Mouse (Mus musculus) liver, embryonic 11.5 days (tissue): ENCODE data around the gene Gm49337. TPM values are rescaled to one million over a fixed set of nuclear protein-coding genes. Genes with fewer than 3 reads are reported as not detected.

ENCODE experiments used
- ATAC-seq: fragments of 200-750 bp; cut with Nextera tagmentation; replicated peaks from 2 replicates; pipeline ENCODE4 v1.8.0; 2017; ENCODE audit warnings: moderate number of reproducible peaks, mild to moderate bottlenecking, moderate TSS enrichment, moderate library complexity; ENCODE audit not compliant: low FRiP score
- DNase-seq: peaks from one replicate; pipeline ENCODE4 v3.0.0-alpha.2; 2017; ENCODE audit warnings: low spot score
- H3K27ac ChIP-seq: fragments of 300-500 bp; sonication (generic); 2 replicates; pipeline ENCODE4 v1.5.1; 2014; ENCODE audit warnings: mild to moderate bottlenecking, low read depth, low read length, control low read depth
- H3K27me3 ChIP-seq: fragments of 300-500 bp; sonication (generic); replicated peaks from 2 replicates; pipeline ENCODE4 v1.6.1; 2014; ENCODE audit warnings: low read length, mixed read lengths; ENCODE audit not compliant: control insufficient read depth, insufficient read depth
- H3K36me3 ChIP-seq: fragments of 300-500 bp; sonication (generic); 2 replicates; pipeline ENCODE4 v1.6.1; 2014; ENCODE audit warnings: mild to moderate bottlenecking, low read length, moderate library complexity, mixed read lengths; ENCODE audit not compliant: control insufficient read depth, insufficient read depth
- H3K4me1 ChIP-seq: fragments of 300-500 bp; sonication (generic); replicated peaks from 2 replicates; pipeline ENCODE4 v1.6.1; 2014; ENCODE audit warnings: low read length, mixed read lengths; ENCODE audit not compliant: control insufficient read depth, insufficient read depth
- H3K4me2 ChIP-seq: fragments of 300-500 bp; sonication (generic); 2 replicates; pipeline ENCODE4 v1.6.1; 2014; ENCODE audit warnings: mild to moderate bottlenecking, control low read depth, moderate library complexity
- H3K4me3 ChIP-seq: fragments of 300-500 bp; sonication (generic); 2 replicates; pipeline ENCODE4 v1.5.1; 2014; ENCODE audit warnings: low read depth, low read length, control low read depth
- H3K9ac ChIP-seq: fragments of 300-500 bp; sonication (generic); 2 replicates; pipeline ENCODE4 v1.6.1; 2014; ENCODE audit warnings: low read depth, low read length, control low read depth
- H3K9me3 ChIP-seq: fragments of 300-500 bp; sonication (generic); 2 replicates; pipeline ENCODE4 v1.6.1; 2016; ENCODE audit warnings: low read length, inconsistent platforms, mixed read lengths; ENCODE audit not compliant: control insufficient read depth
- WGBS: fragments of 180-500 bp; shearing (Covaris S2); extraction: QIAGEN DNeasy Blood & Tissue Kit; methylation state at CpG from one replicate; pipeline ENCODE4 v1.1.7; 2014; 5-methylcytosine and 5-hydroxymethylcytosine counted together
- polyA plus RNA-seq: library from polyadenylated mRNA; unstranded; fragments of >200 nt; fragmentation: Nextera tagmentation; extraction: Ambion mirVana; gene quantifications from 2 replicates; pipeline ENCODE4 v1.2.1, GENCODE M21; 2014

Gene Gm49337
- polyA plus RNA-seq, 1 experiment from 2014 or later = not detected

GRCm38 (mm10) chr4:116152702-116153101 lies 20.5 kb upstream of the Gm49337 start:
- Histone ChIP-seq H3K4me2 (no peak overlapping the region), H3K4me3 (no peak overlapping the region), H3K4me1 (peaks cover 6% of the 10 kb centered on the region; the same call in 1 of the 2 replicates), H3K9ac (no peak overlapping the region), H3K27me3 (no peaks in the 10 kb centered on the region), H3K9me3 (no peaks in the 10 kb centered on the region), H3K27ac (no peak overlapping the region), H3K36me3 (peaks cover 45% of the 10 kb centered on the region)
- ATAC-seq (no peak), DNase-seq (no peak)
- 93% methylated on average over 15 of the region's 15 CpGs for whole genome bisulfite sequencing

GRCm38 (mm10) chr4:116157882-116158281 lies 15.3 kb upstream of the Gm49337 start:
- Histone ChIP-seq H3K9ac (no peak overlapping the region), H3K4me3 (no peak overlapping the region), H3K9me3 (no peaks in the 10 kb centered on the region), H3K27ac (no peak overlapping the region), H3K36me3 (peaks cover 48% of the 10 kb centered on the region), H3K4me2 (no peak overlapping the region), H3K4me1 (no peaks in the 10 kb centered on the region), H3K27me3 (no peaks in the 10 kb centered on the region)
- DNase-seq (no peak), ATAC-seq (no peak)
- 92% methylated on average over 2 of the region's 2 CpGs for WGBS

GRCm38 (mm10) chr4:116159912-116160311 lies 13.3 kb upstream of the Gm49337 start:
- Histone ChIP-seq H3K9me3 (no peaks in the 10 kb centered on the region), H3K4me3 (no peak overlapping the region), H3K27ac (no peak overlapping the region), H3K27me3 (no peaks in the 10 kb centered on the region), H3K4me2 (no peak overlapping the region), H3K9ac (no peak overlapping the region), H3K36me3 (peaks cover 34% of the 10 kb centered on the region), H3K4me1 (no peaks in the 10 kb centered on the region; the same call in 1 of the 2 replicates)
- WGBS = 69% methylated on average over 3 of the region's 3 CpGs
- ATAC-seq (no peak), DNase-seq (no peak)

- DNase-seq (no peak), ATAC-seq (no peak)
- Histone ChIP-seq H3K4me1 (no peaks in the 10 kb centered on the region; the same call in 1 of the 2 replicates), H3K27me3 (no peaks in the 10 kb centered on the region), H3K27ac (no peak overlapping the region), H3K4me3 (no peak overlapping the region), H3K4me2 (no peak overlapping the region), H3K9ac (no peak overlapping the region), H3K36me3 (peaks cover 26% of the 10 kb centered on the region), H3K9me3 (no peaks in the 10 kb centered on the region)
- 77% methylated on average over 3 of the region's 3 CpGs for WGBS
These were observed 12.4 kb upstream of the Gm49337 start for GRCm38 (mm10) chr4:116160769-116161168.

- ATAC-seq (no peak), DNase-seq (no peak)
- Histone ChIP-seq H3K9ac (no peak overlapping the region), H3K27ac (no peak overlapping the region), H3K4me2 (no peak overlapping the region), H3K4me1 (no peaks in the 10 kb centered on the region; the same call in 1 of the 2 replicates), H3K27me3 (no peaks in the 10 kb centered on the region), H3K4me3 (no peak overlapping the region), H3K36me3 (peaks cover 14% of the 10 kb centered on the region; the same call in 1 of the 2 replicates), H3K9me3 (no peaks in the 10 kb centered on the region)
- WGBS = 73% methylated on average over 4 of the region's 4 CpGs
These were observed 11.0 kb upstream of the Gm49337 start for GRCm38 (mm10) chr4:116162142-116162541.

GRCm38 (mm10) chr4:116164759-116165554 lies 8.2 kb upstream of the Gm49337 start:
- H3K9ac ChIP-seq = no peak overlapping the region
- ATAC-seq (no peak), DNase-seq (no peak)
- no peaks in the 10 kb centered on the region; the same call in 1 of the 2 replicates for H3K36me3 ChIP-seq
- H3K27ac ChIP-seq = no peak overlapping the region
- WGBS = 77% methylated on average over 2 of the region's 2 CpGs
- H3K9me3 ChIP-seq = no peaks in the 10 kb centered on the region
- H3K4me2 ChIP-seq = no peak overlapping the region
- no peak overlapping the region for H3K4me3 ChIP-seq
- no peaks in the 10 kb centered on the region; the same call in 1 of the 2 replicates for H3K4me1 ChIP-seq
- H3K27me3 ChIP-seq = no peaks in the 10 kb centered on the region

- H3K9me3 ChIP-seq = no peaks in the 10 kb centered on the region
- no peaks in the 10 kb centered on the region; the same call in 1 of the 2 replicates for H3K36me3 ChIP-seq
- H3K4me1 ChIP-seq = no peaks in the 10 kb centered on the region; the same call in 1 of the 2 replicates
- H3K4me2 ChIP-seq = no peak overlapping the region
- no peak overlapping the region for H3K27ac ChIP-seq
- DNase-seq (no peak), ATAC-seq (no peak)
- H3K4me3 ChIP-seq = no peak overlapping the region
- H3K9ac ChIP-seq = no peak overlapping the region
- 54% methylated on average over 8 of the region's 8 CpGs for WGBS
- no peaks in the 10 kb centered on the region for H3K27me3 ChIP-seq
These were observed 7.3 kb upstream of the Gm49337 start for GRCm38 (mm10) chr4:116165708-116166407.

- Histone ChIP-seq H3K4me2 (no peak within 1 kb of the TSS), H3K4me1 (no peaks in the 10 kb centered on the region; the same call in 1 of the 2 replicates), H3K27me3 (no peaks in the 10 kb centered on the region), H3K4me3 (no peak within 1 kb of the TSS), H3K36me3 (no peaks in the 10 kb centered on the region), H3K27ac (no peak within 1 kb of the TSS), H3K9me3 (no peaks in the 10 kb centered on the region), H3K9ac (no peak within 1 kb of the TSS)
- WGBS = 26% methylated on average over 7 of the region's 7 CpGs
- DNase-seq (no peak), ATAC-seq (no peak)
These were observed 5.8 kb upstream of the Gm49337 start, which contains the start of gene Tspan1 for GRCm38 (mm10) chr4:116167404-116167803. Tspan1 (minus strand) TSS chr4:116167601.
